8 mouse cellular contexts compared by ENCODE assay signal in genomic region chr1:52630937-52631299, GRCm38 (mm10). TPM values are rescaled to one million over a fixed set of nuclear protein-coding genes. Genes with fewer than 3 reads are reported as not detected.
DNase-seq lines count a peak whose midpoint lies in the region; ATAC-seq and TF ChIP-seq lines count a peak whose summit lies in the region.

No protein-coding gene starts in this region.

- H3K4me2 ChIP-seq in liver, postnatal 0 days (ENCODE audit: low read depth, low read length) = peak overlapping the region; percentile 60
- peak overlapping the region; percentile 50 for H3K4me2 ChIP-seq in stomach, embryonic 15.5 days

- H3K9ac ChIP-seq in liver, postnatal 0 days (replicated peaks) = peak overlapping the region; percentile 61
- H3K9ac ChIP-seq in stomach, embryonic 15.5 days = peak overlapping the region; percentile 49

- no peak for TF ChIP-seq EP300 in liver, postnatal 0 days (IDR thresholded peaks at IDR 0.05; ENCODE audit: low read depth)

- ATAC-seq in activated CD4-positive, CD25-positive, alpha-beta regulatory T cell, adult 4 months = peak; percentile 92
- ATAC-seq in liver, postnatal 0 days = peak; percentile 84
- ATAC-seq in stomach, embryonic 15.5 days (ENCODE audit: insufficient read depth, low FRiP score, low read depth) = peak; percentile 76

- no peaks in the 10 kb centered on the region for H3K27me3 ChIP-seq in liver, postnatal 0 days (ENCODE audit: insufficient read depth, low read length)
- H3K27me3 ChIP-seq in stomach, embryonic 15.5 days (replicated peaks) = no peaks in the 10 kb centered on the region

- H3K36me3 ChIP-seq in liver, postnatal 0 days (replicated peaks; ENCODE audit: insufficient read depth, low read length) = no peaks in the 10 kb centered on the region
- H3K36me3 ChIP-seq in stomach, embryonic 15.5 days = 0 out of 2 replicates have a peak, but pooled peaks cover 5% of the 10 kb centered on the region

- no peak for TF ChIP-seq POLR2A in lung, adult 2 months (IDR thresholded peaks at IDR 0.05; ENCODE audit: borderline replicate concordance, extremely low read depth, low read depth, low read length)

- no peaks in the 10 kb centered on the region for H3K9me3 ChIP-seq in liver, postnatal 0 days (ENCODE audit: low read length)
- H3K9me3 ChIP-seq in stomach, embryonic 15.5 days = no peaks in the 10 kb centered on the region

- DNase-seq in lung, adult 2 months = no peak
- DNase-seq in lung, postnatal 4 days = no peak
- peak; percentile 62 for DNase-seq in forelimb bud, embryonic 11.5 days (ENCODE audit: low read depth, low spot score)
- DNase-seq in liver, postnatal 0 days = no peak
- DNase-seq in right cerebral cortex, postnatal 10 days (ENCODE audit: low spot score in 2 of 2) = no peak
- no peak for DNase-seq in adrenal gland, postnatal 10 days

- 0% methylated on average over 6 of the region's 6 CpGs for WGBS in lung, adult 2 months
- under 1% methylated on average over 6 of the region's 6 CpGs for WGBS in liver, postnatal 0 days (ENCODE audit: insufficient replicate concordance)
- WGBS in stomach, embryonic 15.5 days = under 1% methylated on average over 6 of the region's 6 CpGs

- no peak for TF ChIP-seq CTCF in lung, adult 2 months (IDR thresholded peaks at IDR 0.05; ENCODE audit: insufficient read depth, low read length)
- TF ChIP-seq CTCF in liver, postnatal 0 days (IDR thresholded peaks at IDR 0.05; ENCODE audit: low read depth) = no peak

- peak overlapping the region; percentile 84 for H3K4me3 ChIP-seq in lung, adult 2 months (replicated peaks; ENCODE audit: extremely low read depth, low read depth, low read length)
- peak overlapping the region; percentile 71 for H3K4me3 ChIP-seq in liver, postnatal 0 days (ENCODE audit: low read depth, low read length)
- H3K4me3 ChIP-seq in stomach, embryonic 15.5 days (replicated peaks) = peak overlapping the region; percentile 75

- peak overlapping the region; percentile 50 for H3K27ac ChIP-seq in liver, postnatal 0 days (ENCODE audit: low read depth)
- peak overlapping the region; percentile 85 for H3K27ac ChIP-seq in stomach, embryonic 15.5 days

- peaks cover 5% of the 10 kb centered on the region; the same call in 1 of the 2 replicates for H3K4me1 ChIP-seq in lung, adult 2 months (ENCODE audit: control insufficient read depth, insufficient read depth, low read length)
- peaks cover 4% of the 10 kb centered on the region; the same call in 1 of the 2 replicates for H3K4me1 ChIP-seq in liver, postnatal 0 days (ENCODE audit: insufficient read depth)
- 0 out of 2 replicates have a peak, but pooled peaks cover 4% of the 10 kb centered on the region for H3K4me1 ChIP-seq in stomach, embryonic 15.5 days

RNA-seq across cellular contexts. Expression of gene Nemp2, which starts 0.4 kb away (rescaled TPM):
- polyA plus RNA-seq in lung, adult 2 months (2012; rRNA removed) = 5.9 and 12.6 TPM in 2 replicates
- 10 to 100 TPM; 26.3 to 27.2 TPM for polyA plus RNA-seq in activated CD4-positive, CD25-positive, alpha-beta regulatory T cell, adult 4 months (2017; shearing (Covaris generic))
- 1.1 and 1.2 TPM in 2 replicates for polyA plus RNA-seq in liver, postnatal 0 days (2015; fragmentation: Nextera tagmentation; extraction: Ambion mirVana)
- polyA plus RNA-seq in stomach, embryonic 15.5 days (2015; fragmentation: Nextera tagmentation; extraction: Ambion mirVana) = 7.4 and 9.3 TPM in 2 replicates
- total RNA-seq in adrenal gland, postnatal 10 days (2021) = 1 to 10 TPM; 3.1 to 5.4 TPM
